In genomic region chr15:84658655-84659054, GRCm38 (mm10) we compare ENCODE assay signal across 17 mouse cellular contexts.
"Had no signal": no experiment of that assay in that cellular context is flagged by ENCODE, and none has a peak within 500 bp of the region (broad histone marks: within the 10 kb centered on the region; RNA-seq: fewer than 3 reads in every experiment).

No protein-coding gene starts in this region.

- ATAC-seq: lung, postnatal 0 days had no signal

- DNase-seq: kidney, adult 9 months; kidney, postnatal 4 days; lung, adult 2 months; lung, postnatal 36 days; midbrain, embryonic 14.5 days; right cerebral cortex, adult 18-20 months; right cerebral cortex, postnatal 25 days; thymus, adult 2 months; thymus, postnatal 25 days had no signal

- H3K36me3 ChIP-seq: limb, embryonic 10.5 days; liver, embryonic 15.5 days; neural tube, embryonic 13.5 days had no signal

- H3K4me3 ChIP-seq: layer of hippocampus, adult 2 months; limb, embryonic 10.5 days; liver, embryonic 15.5 days; neural tube, embryonic 13.5 days had no signal

- H3K9me3 ChIP-seq: limb, embryonic 10.5 days; liver, embryonic 15.5 days; neural tube, embryonic 13.5 days had no signal

- H3K4me2 ChIP-seq: liver, embryonic 11.5 days; liver, embryonic 15.5 days; neural tube, embryonic 13.5 days had no signal

- H3K27me3 ChIP-seq: neural tube, embryonic 13.5 days had no signal

- H3K27ac ChIP-seq: kidney, postnatal 0 days; layer of hippocampus, adult 2 months; limb, embryonic 10.5 days; liver, embryonic 15.5 days; neural tube, embryonic 13.5 days; stomach, postnatal 0 days had no signal

- H3K9ac ChIP-seq: liver, embryonic 15.5 days; neural tube, embryonic 13.5 days had no signal
